Mouse (Mus musculus): ENCODE data around the gene Pcnp.

Gene Pcnp

GRCm38 (mm10) chr16:56034566-56034965 lies 5.0 kb upstream of the Pcnp start:
- DNase-seq = no peak

DNA sequence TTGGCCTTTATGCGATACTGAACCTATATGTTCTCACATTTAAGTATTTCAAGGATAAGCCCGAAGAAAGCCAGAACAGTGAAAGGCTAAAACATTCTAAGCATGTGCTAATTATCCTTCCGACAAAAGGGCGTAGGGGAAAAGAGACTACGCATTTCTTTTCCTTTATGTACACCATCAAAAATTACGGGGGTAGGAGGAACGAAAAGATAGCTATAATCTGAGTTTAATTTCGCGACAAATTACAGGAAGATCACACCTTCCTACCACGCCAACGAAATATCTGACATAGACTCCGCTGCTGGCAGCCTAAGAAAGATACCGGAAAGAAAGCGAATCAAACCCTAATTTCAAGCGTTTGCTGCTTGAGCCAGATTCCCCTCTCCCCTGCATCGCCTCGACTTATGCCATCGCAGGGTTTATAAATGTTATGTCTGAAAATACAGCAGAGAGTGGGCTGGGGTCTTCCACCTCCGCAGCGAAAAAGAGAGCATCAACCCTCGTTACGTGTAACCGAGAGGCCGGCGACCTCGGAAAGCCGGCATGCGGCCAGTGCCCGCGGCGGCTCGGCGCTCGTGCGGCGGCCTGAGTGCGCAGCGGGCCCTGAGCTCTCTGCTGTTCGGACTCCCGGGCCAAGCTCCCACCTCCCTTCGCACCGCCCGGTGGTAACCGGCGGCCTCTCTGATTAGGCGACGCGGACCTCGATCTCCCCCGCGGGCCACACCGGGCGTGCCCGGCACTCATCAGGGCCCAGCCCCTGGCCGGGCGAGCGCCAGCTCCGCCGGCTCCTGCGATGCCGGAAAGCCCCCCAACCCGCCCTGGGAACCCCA lies 602 bp downstream of the Pcnp start:
- peak; percentile 57 for DNase-seq

- DNase-seq = no peak
Observed at GRCm38 (mm10) chr16:56027854-56028629, 1.5 kb downstream of the Pcnp start.

GRCm38 (mm10) chr16:56019660-56020059 lies 9.9 kb downstream of the Pcnp start:
- DNase-seq = no peak

- no peak for DNase-seq
Observed at GRCm38 (mm10) chr16:56014076-56014475, 15.5 kb downstream of the Pcnp start.

DNA sequence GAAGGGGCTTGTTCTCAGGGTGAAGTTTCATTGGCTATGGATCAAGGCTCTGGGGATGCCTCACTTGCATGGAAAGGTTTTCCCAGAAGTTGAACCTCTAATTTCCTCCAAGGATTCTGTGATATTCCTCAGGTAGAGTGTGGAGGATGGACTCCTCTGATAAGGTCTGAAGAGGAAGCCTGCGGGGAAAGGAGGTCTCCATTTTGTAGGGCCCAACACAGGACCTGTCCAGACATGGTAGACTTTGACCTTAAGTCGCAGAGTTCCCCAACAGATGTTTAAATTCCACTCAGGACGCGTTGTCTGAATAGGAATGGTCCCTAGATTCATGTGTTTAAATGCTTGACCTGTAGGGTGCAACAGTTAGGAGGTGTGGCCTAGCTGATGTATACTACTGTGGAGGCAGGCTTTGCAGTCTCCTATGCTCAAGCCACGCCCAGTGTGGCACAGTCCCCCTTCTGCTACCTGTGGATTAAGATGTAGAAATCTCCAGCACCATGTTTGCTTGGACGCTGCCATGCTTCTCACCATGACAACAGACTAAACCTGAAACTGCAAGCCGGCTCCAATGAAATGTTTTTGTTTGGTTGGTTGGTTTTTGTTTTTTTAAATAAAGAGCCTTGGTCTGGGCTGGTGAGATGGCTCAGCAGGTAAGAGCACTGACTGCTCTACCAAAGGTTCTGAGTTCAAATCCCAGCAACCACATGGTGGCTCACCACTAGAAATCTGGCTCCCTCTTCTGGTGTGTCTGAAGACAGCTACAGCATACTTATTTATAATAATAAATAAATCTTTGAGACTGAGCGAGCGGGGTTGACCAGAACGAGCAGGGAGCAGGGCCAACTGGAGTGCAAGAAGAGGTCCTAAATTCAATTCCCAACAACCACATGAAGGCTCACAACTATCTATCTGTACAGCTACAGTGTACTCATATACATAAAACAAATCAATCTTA lies 16.5 kb downstream of the Pcnp start:
- DNase-seq = no peak

DNA sequence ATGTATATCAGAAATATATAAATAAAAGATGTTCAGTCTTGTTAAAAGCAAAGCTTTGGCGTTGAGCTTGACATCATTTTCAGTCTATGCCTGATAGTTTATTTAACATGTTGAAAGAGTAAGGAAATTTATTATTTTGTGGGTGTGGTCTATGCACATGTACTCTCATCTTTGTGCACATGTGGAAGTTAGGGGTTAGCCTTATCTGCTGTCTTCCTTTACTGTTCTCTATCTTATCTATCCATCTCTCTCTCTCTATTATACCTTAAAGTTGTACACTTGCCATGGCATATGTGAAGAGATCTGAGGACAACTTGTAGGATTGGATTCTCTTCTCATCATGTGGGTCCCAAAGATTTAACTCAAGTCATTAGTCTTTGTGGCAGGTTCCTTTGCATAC lies 20.7 kb downstream of the Pcnp start:
- no peak for DNase-seq

DNA sequence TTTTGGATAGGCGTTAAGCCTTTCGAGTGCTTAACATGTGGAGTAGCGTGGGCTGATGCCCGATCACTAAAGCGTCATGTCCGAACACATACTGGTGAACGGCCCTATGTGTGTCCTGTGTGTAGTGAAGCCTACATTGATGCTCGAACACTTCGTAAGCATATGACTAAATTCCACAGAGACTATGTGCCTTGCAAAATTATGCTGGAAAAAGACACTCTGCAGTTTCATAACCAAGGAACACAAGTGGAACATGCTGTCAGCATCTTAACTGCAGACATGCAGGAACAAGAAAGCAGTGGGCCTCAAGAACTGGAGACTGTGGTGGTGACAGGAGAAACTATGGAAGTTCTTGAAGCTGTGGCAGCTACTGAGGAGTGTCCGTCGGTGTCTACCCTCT lies 22.7 kb downstream of the Pcnp start:
- DNase-seq = no peak

DNA sequence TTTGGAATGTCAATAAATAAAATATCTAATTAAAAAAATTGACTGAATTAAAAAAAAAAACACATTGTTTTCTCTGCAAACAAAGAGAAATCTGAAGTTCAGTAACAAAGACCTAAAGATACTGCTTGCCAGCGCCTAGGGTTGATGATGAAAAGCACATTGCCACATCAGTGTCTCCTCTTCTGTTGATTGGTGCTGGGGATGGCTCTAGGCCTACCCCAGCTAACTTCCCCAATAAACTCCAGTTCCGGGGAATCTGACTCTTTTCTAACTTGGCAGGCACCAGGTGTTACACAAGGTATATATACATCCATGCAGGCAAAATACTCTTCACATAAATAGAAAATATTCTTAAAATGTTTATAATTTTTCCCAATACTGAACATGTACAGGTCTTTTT lies 35.3 kb downstream of the Pcnp start:
- no peak for DNase-seq

DNA sequence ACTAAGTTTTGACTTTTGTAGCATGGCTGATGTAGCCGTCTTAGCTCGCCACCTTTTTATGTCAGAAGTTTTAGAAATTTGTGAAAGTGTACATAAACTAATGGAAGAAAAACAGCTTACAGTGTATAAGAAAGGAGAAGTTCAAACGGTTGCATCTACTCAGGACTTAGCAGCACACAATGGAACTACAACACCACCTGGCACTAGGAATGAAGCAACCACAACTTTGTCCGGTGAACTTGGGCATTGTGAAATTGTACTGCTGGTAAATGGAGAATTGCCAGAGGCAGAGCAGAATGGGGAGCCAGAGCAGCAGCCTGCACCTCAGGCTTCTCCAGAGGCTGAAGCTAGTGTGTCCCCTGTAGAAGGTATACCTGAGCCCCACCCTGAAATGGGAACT lies 39.2 kb downstream of the Pcnp start:
- DNase-seq = peak; percentile 18

- no peak for DNase-seq
Observed at GRCm38 (mm10) chr16:55986001-55986400, 43.5 kb downstream of the Pcnp start.

DNA sequence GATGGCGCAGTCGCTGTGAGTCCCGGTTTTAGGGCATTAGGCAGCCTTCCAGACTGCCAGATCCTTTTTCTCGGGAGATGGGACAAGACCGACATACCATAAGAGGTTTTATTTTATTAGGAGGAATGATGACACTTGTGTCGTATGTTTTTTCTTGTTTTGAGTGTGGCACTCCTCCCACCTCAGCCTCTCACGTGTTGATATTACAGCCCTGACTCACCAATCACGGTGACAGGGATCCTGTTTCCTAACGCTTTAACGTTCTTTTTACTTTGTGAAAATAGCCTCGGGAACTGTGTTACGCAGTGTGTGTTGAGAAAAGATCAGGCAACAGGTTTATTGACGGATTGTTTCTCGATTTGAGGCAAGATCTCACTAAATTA lies 54.6 kb downstream of the Pcnp start:
- DNase-seq = peak; percentile 73

DNA sequence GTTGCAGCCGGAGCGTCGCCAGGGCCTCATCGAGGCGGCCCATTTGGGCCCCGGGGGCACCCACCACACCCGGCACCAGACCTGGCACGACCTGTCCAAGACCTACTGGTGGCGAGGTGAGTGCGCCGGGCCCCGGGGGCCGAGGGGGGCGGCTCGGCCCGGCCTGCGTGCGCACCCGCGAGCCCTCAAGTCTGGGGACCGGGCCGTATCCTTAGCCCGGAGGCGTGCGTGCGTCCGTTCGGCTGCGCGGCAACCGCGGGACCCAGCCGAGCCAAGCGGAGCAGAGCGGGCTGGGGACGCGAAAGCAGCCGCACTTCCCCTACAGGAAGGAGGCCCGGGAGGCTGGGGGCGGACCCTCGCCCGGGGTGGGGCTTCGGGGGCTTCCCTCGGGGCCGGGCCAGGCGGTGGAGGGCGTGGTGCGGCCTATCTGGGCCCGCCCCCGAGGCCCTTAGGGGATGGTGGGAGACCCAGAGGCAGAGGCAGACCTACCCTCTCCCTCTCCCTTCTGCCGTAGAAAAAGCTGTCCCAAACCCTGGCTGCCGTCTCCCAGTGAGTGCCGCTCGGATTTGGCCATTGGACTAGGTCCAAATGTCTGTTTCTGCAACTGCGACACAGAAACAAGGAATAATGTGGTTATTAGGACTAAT lies 55.2 kb downstream of the Pcnp start:
- peak; percentile 94 for DNase-seq

- DNase-seq = peak; percentile 99
Observed at GRCm38 (mm10) chr16:55973431-55974255, 55.9 kb downstream of the Pcnp start, which contains the start of gene Zbtb11. TSS of gene Zbtb11 (plus strand) at chr16:55973883.

DNA sequence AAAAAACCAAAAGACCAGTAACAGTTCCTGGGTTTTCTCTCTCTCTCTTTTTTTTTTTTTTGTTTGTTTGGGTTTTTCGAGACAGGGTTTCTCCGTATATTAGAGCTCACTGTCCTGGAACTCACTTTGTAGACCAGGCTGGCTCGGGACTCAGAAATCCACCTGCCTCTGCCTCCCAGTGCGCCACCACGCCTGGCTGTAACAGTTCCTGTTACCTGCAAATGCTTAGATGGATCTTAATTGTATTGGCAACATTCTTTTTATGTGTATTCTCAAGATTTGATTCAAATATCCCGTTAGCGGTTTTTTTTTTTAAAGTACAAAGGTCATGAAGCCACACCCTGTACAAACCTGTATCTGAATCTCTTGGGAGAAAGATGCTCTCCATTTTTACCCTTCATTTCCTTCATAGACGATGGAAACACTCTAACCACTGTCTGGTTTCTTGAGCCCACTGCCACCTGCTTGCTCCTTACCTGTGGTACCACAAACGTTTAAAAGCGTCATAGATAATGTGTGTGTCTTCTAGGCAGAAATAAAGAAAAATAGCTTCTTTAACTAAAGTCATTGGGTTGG lies 56.8 kb downstream of the Pcnp start:
- no peak for DNase-seq

- DNase-seq = no peak
Observed at GRCm38 (mm10) chr16:55971735-55972615, 57.6 kb downstream of the Pcnp start.

DNA sequence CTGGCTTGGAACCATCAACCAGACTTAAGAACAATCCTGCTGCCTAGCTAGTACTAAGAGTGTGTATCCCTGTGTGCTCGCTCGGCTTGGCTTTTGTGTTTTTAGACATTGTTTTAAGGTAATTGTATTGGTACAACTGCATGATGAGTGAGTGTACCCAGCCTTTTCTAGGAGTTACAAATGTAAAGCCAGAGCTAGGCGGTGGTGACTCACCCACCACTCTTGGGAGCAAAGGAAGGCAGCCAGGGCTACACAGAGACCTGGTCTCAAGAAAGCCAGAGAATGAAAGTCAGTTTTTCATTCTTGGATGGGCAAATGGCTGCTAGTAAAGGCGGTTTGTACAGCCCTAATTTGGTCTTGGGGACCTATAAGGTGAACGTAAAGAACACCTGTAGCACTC lies 59.1 kb downstream of the Pcnp start:
- DNase-seq = no peak

- peak; percentile 56 for DNase-seq
Observed at GRCm38 (mm10) chr16:55969147-55969546, 60.4 kb downstream of the Pcnp start.

- DNase-seq = no peak
Observed at GRCm38 (mm10) chr16:55967221-55967620, 62.3 kb downstream of the Pcnp start.
